Mouse (Mus musculus) kidney, embryonic 15.5 days (tissue): ENCODE measurements around the gene Syne4. TPM values are rescaled to one million over a fixed set of nuclear protein-coding genes. Genes with fewer than 3 reads are reported as not detected.

Experiments
- ATAC-seq: fragments of 200-750 bp; cut with Nextera tagmentation; replicated peaks from 2 replicates; pipeline ENCODE4 v1.8.0; 2017; ENCODE audit warnings: moderate TSS enrichment; ENCODE audit not compliant: low FRiP score
- H3K27ac ChIP-seq: fragments of 300-500 bp; sonication (generic); 2 replicates; pipeline ENCODE4 v1.5.1; 2015; ENCODE audit warnings: mild to moderate bottlenecking, inconsistent platforms
- H3K27me3 ChIP-seq: fragments of 300-500 bp; sonication (generic); 2 replicates; pipeline ENCODE4 v1.6.1; 2015; ENCODE audit warnings: inconsistent platforms
- H3K36me3 ChIP-seq: fragments of 300-500 bp; sonication (generic); 2 replicates; pipeline ENCODE4 v1.6.1; 2015; ENCODE audit warnings: inconsistent platforms
- H3K4me1 ChIP-seq: fragments of 300-500 bp; sonication (generic); 2 replicates; pipeline ENCODE4 v1.6.1; 2015; ENCODE audit warnings: inconsistent platforms
- H3K4me2 ChIP-seq: fragments of 300-500 bp; sonication (generic); 2 replicates; pipeline ENCODE4 v1.6.1; 2015; ENCODE audit warnings: moderate library complexity, mild to moderate bottlenecking, inconsistent platforms
- H3K4me3 ChIP-seq: fragments of 300-500 bp; sonication (generic); replicated peaks from 2 replicates; pipeline ENCODE4 v1.5.1; 2015; ENCODE audit warnings: mild to moderate bottlenecking, inconsistent platforms
- H3K9ac ChIP-seq: fragments of 300-500 bp; sonication (generic); 2 replicates; pipeline ENCODE4 v1.6.1; 2015; ENCODE audit warnings: mild to moderate bottlenecking, inconsistent platforms
- H3K9me3 ChIP-seq: fragments of 300-500 bp; sonication (generic); replicated peaks from 2 replicates; pipeline ENCODE4 v1.6.1; 2016; ENCODE audit warnings: inconsistent platforms
- whole genome bisulfite sequencing: fragments of 180-500 bp; shearing (Covaris S2); methylation state at CpG from one replicate; pipeline ENCODE4 v1.1.7; 2015; ENCODE audit warnings: mixed read lengths; 5-methylcytosine and 5-hydroxymethylcytosine counted together
- polyA plus RNA-seq: library from polyadenylated mRNA; unstranded; fragments of >200 nt; fragmentation: Nextera tagmentation; extraction: Ambion mirVana; gene quantifications from 2 replicates; pipeline ENCODE4 v1.2.1, GENCODE M21; 2015

Syne4 gene
- polyA plus RNA-seq, 1 experiment from 2014 or later = 97.7 TPM

DNA sequence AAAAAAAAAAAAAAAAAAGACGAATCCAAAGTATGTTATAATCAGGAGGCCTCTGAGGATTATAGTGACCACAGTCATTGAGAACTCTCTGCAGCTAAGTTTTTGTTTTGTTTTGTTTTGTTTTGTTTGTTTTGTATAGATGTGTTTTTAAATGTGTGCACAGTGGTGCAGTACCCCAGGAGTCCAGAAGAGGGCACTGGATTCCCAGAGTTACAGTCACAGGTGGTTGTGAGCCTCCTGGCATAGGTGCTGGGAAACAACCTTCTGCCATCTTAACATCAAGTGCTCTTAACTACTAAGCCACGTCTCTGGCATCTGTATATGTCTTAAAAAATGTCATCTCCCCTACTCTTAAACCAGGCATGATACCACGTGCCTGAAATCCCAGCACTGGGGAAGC, 13.7 kb upstream of the Syne4 start:
- H3K27me3 ChIP-seq = no peaks in the 10 kb centered on the region
- H3K9ac ChIP-seq = no peak overlapping the region
- no peak overlapping the region for H3K27ac ChIP-seq
- WGBS = 47% methylated on average over 3 of the region's 3 CpGs
- no peaks in the 10 kb centered on the region for H3K4me1 ChIP-seq
- H3K4me3 ChIP-seq = no peak overlapping the region
- H3K36me3 ChIP-seq = peaks cover 83% of the 10 kb centered on the region
- no peak overlapping the region for H3K4me2 ChIP-seq
- no peak for ATAC-seq
- H3K9me3 ChIP-seq = no peaks in the 10 kb centered on the region

DNA sequence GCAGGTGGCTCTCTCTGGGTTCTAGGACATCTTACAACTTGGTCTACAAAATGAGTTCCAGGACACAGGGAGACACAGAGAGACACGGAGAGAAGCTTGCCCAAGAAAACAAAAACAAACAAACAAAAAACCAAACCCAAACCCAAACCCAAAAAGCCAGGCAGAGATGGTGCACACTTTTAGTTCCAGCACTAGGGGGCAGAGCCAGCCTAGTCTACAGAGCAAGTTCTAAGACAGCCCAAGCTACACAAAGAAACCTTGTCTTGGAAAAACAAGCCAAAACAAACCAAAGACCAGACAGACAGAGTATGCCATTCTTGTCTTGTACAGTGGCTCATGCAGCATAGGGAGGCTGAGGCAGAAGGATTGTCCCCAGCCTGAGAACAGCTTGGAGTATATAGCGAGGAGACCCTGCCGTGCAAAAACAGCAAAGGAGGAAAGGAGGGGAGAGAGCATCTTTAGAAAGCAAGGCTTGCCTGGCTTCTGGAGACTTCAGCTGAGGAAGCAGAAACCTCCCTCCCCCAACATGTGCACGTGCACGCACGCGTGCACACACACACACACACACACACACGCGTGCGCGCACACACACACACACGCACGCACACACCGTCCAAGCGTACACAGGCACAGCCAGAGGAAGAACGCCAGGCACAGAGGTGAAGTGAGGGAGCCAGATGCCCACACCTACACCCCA, 8.4 kb upstream of the Syne4 start:
- ATAC-seq = no peak

DNA sequence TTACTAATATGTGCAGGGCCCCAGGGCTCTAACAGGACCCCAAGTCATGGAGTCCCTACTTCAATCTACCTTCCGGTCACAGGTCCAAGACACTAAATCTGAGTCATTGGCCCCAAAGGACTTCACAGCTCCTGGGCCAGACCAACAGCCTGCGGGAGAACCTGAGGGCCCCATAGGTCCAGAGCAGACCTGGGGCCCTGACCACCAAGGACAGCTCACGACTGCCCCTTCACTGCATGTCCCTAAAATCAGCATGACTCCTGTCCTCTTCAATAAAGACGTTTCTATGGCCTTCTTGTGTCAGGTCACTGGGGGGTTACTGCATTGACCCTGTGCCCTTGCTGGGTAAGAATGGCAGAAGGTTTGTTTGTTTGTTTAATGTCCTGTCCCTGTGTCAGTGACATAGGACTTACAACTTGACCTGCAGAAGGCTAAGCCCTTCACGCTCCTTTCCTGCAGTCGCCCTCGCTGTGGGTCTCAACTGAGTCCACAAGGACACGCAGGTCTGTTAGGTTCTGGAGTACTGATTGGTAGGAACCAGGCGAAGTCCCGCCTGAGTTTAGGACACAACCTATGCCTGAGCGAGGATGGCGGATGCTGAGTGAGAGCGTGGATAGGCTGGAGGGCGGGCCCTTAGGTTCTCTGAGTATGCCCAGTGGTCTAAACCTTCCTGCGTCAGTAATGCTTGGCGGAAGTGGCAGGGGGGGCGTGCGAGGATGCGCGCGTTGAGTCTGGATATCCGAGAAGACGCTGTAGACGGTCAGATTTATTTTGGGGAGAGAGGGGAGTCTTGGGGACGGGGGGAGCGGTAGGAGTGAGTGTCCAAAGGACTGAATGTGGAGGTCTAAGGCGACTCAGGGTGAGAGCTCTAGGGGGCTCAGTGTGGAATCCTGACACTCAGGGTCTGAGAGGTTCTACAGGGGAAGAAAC, 6.3 kb upstream of the Syne4 start, which contains the start of gene Alkbh6:
Gene Alkbh6, plus strand, starts transcription at position 642 of the 930 bp plus-strand sequence.
- H3K27me3 ChIP-seq = no peaks in the 10 kb centered on the region
- H3K4me3 ChIP-seq = peak within 1 kb of the TSS; percentile 60
- H3K9ac ChIP-seq = peak within 1 kb of the TSS; percentile 61
- peaks cover 58% of the 10 kb centered on the region for H3K36me3 ChIP-seq
- H3K9me3 ChIP-seq = no peaks in the 10 kb centered on the region
- H3K27ac ChIP-seq = peak within 1 kb of the TSS; percentile 74
- WGBS = 3% methylated on average over 27 of the region's 27 CpGs
- ATAC-seq = peak; percentile 100
- peaks cover 20% of the 10 kb centered on the region for H3K4me1 ChIP-seq
- H3K4me2 ChIP-seq = peak within 1 kb of the TSS; percentile 75

More for the DNA sequence above, 8.4 kb upstream of the Syne4 start:
- Histone ChIP-seq H3K9ac (no peak overlapping the region), H3K27ac (no peak overlapping the region), H3K4me1 (peaks cover 20% of the 10 kb centered on the region), H3K4me3 (no peak overlapping the region), H3K36me3 (peaks cover 62% of the 10 kb centered on the region), H3K9me3 (no peaks in the 10 kb centered on the region), H3K4me2 (no peak overlapping the region), H3K27me3 (no peaks in the 10 kb centered on the region)
- 90% methylated on average over 16 of the region's 16 CpGs for WGBS

DNA sequence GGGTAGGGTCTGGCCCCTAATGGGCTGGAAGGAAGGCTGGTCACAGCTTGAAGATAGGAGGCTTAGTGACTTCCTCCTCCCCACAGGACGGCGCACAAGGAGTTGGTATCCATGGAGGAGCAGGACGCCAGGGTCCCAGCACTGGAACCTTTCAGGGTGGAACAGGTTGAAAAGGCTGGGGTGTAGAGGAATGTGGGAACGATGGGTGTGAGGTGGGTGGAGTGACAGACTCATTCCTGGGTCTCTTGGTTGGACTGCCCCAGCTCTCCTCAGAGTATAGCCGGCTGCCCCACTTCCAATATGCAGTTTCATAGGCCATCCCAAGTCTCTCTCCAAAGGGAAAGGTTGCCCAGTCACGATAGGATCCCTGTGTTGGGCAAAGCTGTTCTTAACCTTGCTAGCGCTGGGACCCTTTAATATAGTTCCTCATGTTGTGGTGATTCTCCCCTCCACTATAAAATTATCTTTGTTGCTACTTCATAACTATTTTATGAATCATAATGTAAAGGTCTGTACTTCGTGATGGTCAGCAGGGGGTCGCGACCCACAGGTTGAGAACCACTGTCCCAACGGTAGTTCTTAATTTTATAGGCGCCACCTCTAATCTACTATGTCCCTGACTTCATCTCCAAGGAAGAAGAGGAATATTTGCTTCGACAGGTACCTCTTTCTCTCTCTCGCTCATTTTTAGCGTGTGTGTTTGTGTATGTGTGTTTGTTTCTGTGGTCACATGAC, 5.0 kb upstream of the Syne4 start:
- Histone ChIP-seq H3K9me3 (no peaks in the 10 kb centered on the region), H3K9ac (peak overlapping the region; percentile 61), H3K36me3 (peaks cover 51% of the 10 kb centered on the region), H3K4me1 (peaks cover 33% of the 10 kb centered on the region), H3K4me3 (peak overlapping the region; percentile 60), H3K27me3 (no peaks in the 10 kb centered on the region), H3K27ac (0 out of 2 replicates have a peak overlapping the region, but pooled peaks have one; percentile 41), H3K4me2 (peak overlapping the region; percentile 75)
- ATAC-seq = no peak
- 61% methylated on average over 15 of the region's 15 CpGs for WGBS

DNA sequence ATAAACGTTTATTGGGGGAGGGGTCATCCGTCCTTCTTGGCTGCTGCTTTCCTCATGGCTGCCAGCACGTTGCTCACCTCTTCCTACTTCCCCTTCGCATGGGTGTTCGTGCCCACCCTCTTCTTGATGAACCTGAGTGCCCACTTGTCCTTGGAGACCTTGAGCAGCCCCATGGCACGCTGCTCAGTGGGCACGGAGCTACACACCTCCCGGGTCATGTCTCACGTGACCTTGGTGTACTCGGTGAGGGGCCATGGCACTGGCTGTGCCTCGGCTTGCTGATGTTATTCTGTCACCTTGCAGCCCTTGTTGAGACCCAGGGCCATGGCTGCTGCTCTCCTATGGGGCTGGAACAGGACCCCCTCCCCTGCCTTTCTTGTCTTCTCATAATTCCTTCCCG, 4.5 kb upstream of the Syne4 start:
- WGBS = 88% methylated on average over 12 of the region's 12 CpGs
- H3K4me3 ChIP-seq = no peak overlapping the region
- no peak overlapping the region for H3K27ac ChIP-seq
- no peak for ATAC-seq
- H3K27me3 ChIP-seq = no peaks in the 10 kb centered on the region
- H3K4me1 ChIP-seq = peaks cover 37% of the 10 kb centered on the region
- no peaks in the 10 kb centered on the region for H3K9me3 ChIP-seq
- no peak overlapping the region for H3K9ac ChIP-seq
- peak overlapping the region; percentile 75; the same call in 1 of the 2 replicates for H3K4me2 ChIP-seq
- peaks cover 50% of the 10 kb centered on the region for H3K36me3 ChIP-seq

DNA sequence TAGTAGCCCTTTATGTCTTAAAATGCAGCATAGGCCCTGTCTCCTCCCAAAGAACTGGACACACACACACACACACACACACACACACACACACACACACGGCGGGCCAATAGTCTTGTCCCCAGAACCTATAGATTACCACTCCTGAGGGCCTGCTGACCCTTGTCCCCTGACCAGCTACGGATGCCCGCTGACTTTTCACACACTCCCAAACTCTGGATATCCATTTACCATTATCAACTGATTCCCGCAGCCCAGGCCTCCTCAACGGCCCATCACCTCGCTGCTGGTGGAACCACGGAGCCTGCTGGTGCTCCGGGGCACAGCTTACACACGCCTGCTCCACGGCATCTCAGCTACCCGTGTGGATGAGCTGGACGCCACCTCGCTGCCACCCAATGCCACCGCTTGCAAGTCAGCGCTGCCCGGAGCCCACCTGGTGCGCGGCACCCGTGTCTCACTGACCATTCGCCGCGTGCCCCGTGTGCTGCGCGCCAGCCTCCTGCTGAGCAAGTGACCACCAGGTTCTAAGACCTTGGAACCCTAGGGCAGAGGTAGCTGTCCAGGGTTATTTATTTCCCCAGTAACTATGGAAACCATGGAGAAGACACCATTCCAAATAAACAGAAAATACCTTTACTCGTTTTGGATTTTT, 814 bp upstream of the Syne4 start:
- Histone ChIP-seq H3K27ac (peak overlapping the region; percentile 56; the same call in 1 of the 2 replicates), H3K9ac (peak overlapping the region; percentile 8; the same call in 1 of the 2 replicates), H3K4me1 (peaks cover 53% of the 10 kb centered on the region), H3K4me3 (peak overlapping the region; percentile 15), H3K36me3 (peaks cover 41% of the 10 kb centered on the region), H3K9me3 (no peaks in the 10 kb centered on the region), H3K4me2 (peak overlapping the region; percentile 66), H3K27me3 (no peaks in the 10 kb centered on the region)
- no peak for ATAC-seq
- 40% methylated on average over 27 of the region's 27 CpGs for WGBS

DNA sequence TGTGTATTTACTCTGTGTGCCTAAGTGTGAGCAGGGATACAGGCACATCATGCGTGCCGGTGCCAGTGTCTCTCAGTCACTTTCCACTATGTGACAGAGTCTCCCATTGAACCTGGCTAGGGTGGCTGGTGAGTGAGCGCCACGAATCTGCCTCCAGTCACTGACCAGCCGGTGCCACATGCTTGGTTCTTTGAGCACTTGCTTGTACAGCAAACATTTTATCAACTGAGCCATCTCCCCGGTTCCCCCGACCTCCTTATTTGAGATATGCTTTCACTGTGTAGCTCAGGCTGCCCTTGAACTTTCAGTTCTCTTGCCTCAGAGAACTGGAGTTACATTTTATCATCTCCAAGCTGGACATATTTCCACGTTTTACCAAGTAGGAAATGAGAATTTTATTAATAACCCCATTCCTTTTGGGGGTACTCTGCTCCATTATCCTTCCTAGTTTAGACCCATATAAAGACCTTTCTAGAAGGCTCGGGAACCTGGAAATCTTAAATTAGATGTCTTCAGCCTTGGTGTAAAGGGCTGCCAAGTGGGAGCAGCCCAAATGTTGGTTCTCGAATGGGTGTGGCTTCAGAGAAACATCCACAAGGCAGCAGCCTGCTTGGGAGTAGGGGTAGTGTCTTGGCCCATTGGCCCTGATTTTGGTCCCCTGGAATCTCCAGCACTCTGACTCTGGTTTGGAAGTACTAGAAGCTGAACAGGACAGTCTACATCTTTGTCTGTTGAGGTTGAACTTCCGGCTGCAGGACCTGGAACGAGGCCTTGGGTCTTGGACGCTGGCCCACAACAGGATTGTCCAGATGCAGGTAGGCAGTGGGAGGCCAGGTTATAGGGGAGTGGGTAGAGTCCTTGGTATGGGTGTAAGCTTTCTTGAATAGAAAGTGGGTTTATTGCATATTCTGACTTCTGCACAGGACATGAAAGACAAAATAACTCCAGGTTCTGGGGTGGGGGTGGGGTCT, 1.2 kb downstream of the Syne4 start:
- Histone ChIP-seq H3K4me1 (peaks cover 42% of the 10 kb centered on the region), H3K27me3 (no peaks in the 10 kb centered on the region), H3K4me2 (peak overlapping the region; percentile 66), H3K9ac (0 out of 2 replicates have a peak overlapping the region, but pooled peaks have one; percentile 54), H3K36me3 (peaks cover 36% of the 10 kb centered on the region), H3K9me3 (no peaks in the 10 kb centered on the region), H3K27ac (no peak overlapping the region), H3K4me3 (peak overlapping the region; percentile 54)
- WGBS = 72% methylated on average over 13 of the region's 13 CpGs
- ATAC-seq = no peak

DNA sequence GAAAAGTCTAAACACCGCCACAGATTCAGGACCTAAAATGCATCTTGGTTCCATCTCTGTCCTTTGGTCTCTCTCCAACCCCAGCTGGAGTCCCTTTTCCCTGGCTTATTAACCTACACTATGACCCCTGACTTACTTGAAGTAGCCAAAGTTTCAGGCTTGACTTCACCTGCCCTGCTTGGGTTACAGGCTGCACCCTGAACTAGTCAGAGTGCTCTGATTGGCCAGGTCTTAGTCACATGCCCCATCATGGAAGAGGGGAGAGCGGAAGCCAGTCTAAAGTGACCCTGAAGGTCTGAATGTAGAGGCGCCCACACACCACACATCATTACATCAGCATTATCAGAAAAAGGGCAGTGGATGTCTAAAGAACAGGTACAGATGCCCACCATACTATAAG, 3.5 kb downstream of the Syne4 start:
- Histone ChIP-seq H3K36me3 (peaks cover 16% of the 10 kb centered on the region; the same call in 1 of the 2 replicates), H3K4me2 (no peak overlapping the region), H3K4me1 (peaks cover 57% of the 10 kb centered on the region), H3K9ac (no peak overlapping the region), H3K27me3 (no peaks in the 10 kb centered on the region), H3K27ac (0 out of 2 replicates have a peak overlapping the region, but pooled peaks have one; percentile 20), H3K9me3 (no peaks in the 10 kb centered on the region), H3K4me3 (no peak overlapping the region)
- no peak; the same call in 1 of the 2 replicates for ATAC-seq
- WGBS = 74% methylated on average over 3 of the region's 3 CpGs

DNA sequence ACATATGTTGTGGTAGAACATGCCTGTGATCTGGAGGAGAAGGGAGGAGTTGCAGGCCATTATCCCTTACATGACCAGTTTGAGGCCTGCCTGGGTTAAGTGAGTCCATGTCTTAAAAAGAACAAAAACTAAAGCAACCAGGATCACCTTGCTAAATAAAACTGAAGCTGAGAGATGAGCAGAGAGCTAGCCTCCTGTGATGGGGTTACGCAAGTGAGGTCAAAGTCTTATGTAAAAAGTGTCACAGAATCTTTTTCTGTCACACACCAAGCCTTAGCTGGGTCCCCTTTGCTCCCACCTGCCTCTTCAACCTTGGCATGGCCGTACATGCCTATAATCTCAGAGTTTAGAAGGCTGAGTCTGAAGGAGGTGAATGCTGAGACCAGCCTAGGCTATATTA, 6.3 kb downstream of the Syne4 start:
- Histone ChIP-seq H3K9ac (no peak overlapping the region), H3K4me3 (peak overlapping the region; percentile 90), H3K27ac (no peak overlapping the region), H3K36me3 (peaks cover 15% of the 10 kb centered on the region; the same call in 1 of the 2 replicates), H3K4me2 (peak overlapping the region; percentile 93), H3K27me3 (no peaks in the 10 kb centered on the region), H3K9me3 (no peaks in the 10 kb centered on the region; the same call in 1 of the 2 replicates), H3K4me1 (peaks cover 33% of the 10 kb centered on the region)
- ATAC-seq = no peak
- WGBS = 77% methylated on average over 2 of the region's 2 CpGs

DNA sequence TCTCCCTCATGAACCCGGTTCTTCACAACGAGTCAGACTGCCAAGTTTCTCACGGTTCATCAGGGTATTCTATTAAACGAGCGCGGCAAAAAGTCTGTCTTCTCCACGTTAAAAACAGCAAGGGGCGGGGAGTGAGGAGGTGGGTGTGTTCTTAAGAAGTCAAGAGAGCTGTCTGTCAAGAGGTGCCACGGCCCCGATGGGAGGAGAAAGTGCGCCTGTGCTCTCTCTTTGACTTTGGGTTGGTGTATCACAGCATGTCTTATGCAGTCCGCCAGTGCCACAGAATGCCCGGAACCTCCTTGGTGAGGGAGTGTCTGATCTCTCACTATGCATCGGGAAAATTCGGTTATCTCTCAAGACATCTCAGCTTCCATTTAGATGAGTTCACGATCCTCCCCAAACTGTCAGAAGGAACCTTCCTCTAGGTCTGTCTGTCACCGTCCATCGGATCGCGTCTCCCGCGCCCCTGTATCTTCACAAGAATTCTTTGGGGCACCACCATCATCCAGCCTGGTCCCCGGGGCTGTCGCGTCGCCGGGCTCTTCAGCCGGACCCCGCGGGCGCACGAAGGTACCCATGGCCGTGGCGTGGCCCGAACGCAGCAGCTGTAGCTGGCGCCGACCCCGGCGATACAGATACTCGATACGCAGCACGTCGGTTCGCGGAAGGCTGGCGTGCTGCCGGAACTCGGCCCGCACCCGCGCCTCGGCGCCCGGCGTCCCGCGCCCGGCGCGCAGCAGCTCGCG, 7.1 kb downstream of the Syne4 start, which contains the start of gene E130208F15Rik:
Gene E130208F15Rik, plus strand, starts transcription at position 202 of the 746 bp plus-strand sequence.
- Histone ChIP-seq H3K27me3 (no peaks in the 10 kb centered on the region), H3K4me1 (peaks cover 29% of the 10 kb centered on the region), H3K36me3 (peaks cover 12% of the 10 kb centered on the region; the same call in 1 of the 2 replicates), H3K4me2 (peak within 1 kb of the TSS; percentile 93), H3K27ac (peak within 1 kb of the TSS; percentile 90), H3K9me3 (no peaks in the 10 kb centered on the region; the same call in 1 of the 2 replicates), H3K9ac (peak within 1 kb of the TSS; percentile 91), H3K4me3 (peak within 1 kb of the TSS; percentile 90)
- peak; percentile 59 for ATAC-seq
- WGBS = under 1% methylated on average over 63 of the region's 63 CpGs
